Mouse (Mus musculus) brain, embryonic 18.5 days (tissue): ENCODE results near the gene Smim5.
"Not testable (repeated sequence)": the region's sequence is repeated elsewhere in the genome, so short reads cannot be mapped to it uniquely, and the experiment has no call there.

Source experiments
- DNase-seq: peaks from one replicate; pipeline ENCODE4 v3.0.0-alpha.2; 2012; ENCODE audit warnings: low read depth, low spot score

The Smim5 gene

GRCm38 (mm10) chr11:115899486-115900266 lies at the start of gene Smim5:
Smim5 (plus strand) TSS chr11:115899966.
- DNase-seq = no peak

- no peak for DNase-seq
Observed at GRCm38 (mm10) chr11:115854674-115855073, 45.1 kb upstream of the Smim5 start.

DNA sequence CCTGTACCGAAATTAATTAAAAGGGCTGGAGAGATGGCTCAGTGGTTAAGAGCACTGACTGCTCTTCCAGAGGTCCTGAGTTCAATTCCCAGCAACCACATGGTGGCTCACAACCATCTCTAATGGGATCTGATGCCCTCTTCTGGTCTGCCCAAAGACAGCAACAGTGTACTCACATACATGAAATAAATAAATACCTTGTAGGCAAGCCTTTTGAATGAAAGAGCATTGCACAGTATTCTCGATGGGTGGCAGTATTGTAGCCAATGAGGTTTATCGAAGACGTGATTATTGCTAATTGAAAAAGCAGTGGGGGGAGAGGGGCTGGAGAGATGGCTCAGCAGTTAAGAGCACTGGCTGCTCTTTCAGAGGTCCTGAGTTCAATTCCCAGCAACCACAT lies 42.6 kb upstream of the Smim5 start:
- not testable (repeated sequence) for DNase-seq

DNA sequence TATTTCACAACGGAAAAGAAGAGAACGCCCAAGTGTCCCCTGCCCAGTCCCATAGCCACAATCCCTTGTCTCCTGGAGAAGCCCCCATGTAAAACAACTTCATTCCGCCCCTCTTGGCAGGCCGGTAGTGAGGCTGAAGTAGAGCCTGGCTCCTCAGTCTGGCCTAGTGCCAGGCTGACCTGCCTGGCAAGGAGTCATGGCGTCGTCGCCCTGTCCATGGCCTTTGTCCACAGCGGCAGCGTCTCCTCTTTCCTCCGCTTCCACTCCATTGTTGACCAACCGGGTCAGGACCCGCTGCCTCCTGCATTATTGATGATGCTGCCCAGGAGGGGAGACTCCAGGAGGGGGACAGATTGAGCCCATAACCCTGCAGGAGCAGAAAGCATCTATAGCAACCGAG lies 41.8 kb upstream of the Smim5 start:
- DNase-seq = no peak

DNA sequence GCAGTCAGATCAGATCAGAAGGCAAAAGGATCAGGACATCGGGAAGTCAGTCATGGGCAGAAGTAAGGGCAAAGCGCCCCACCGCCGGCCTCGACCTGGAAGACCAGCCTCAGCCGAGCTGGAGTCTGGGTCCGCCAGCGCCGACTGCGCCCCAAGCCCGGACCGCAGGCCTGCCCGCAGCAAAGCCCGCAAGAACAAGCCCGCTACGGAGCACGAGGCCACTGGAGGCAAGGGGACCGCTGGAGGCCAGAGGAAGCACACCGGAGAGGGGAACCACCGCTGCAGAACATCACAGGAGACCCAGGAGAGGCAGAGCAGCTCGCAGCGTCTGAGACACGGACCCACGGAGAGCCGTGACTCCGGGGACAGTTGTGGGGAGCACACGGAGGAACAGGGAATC lies 41.4 kb upstream of the Smim5 start, which contains the start of gene Myo15b:
Myo15b (plus strand) TSS at position 53 of the 400 bp plus-strand sequence.
- DNase-seq = no peak

GRCm38 (mm10) chr11:115859143-115859945 lies 40.4 kb upstream of the Smim5 start:
- peak; percentile 34 for DNase-seq

- no peak for DNase-seq
Observed at GRCm38 (mm10) chr11:115863895-115864294, 35.9 kb upstream of the Smim5 start.

GRCm38 (mm10) chr11:115869393-115869792 lies 30.4 kb upstream of the Smim5 start:
- DNase-seq = no peak

- DNase-seq = no peak
Observed at GRCm38 (mm10) chr11:115872437-115872836, 27.3 kb upstream of the Smim5 start.

DNA sequence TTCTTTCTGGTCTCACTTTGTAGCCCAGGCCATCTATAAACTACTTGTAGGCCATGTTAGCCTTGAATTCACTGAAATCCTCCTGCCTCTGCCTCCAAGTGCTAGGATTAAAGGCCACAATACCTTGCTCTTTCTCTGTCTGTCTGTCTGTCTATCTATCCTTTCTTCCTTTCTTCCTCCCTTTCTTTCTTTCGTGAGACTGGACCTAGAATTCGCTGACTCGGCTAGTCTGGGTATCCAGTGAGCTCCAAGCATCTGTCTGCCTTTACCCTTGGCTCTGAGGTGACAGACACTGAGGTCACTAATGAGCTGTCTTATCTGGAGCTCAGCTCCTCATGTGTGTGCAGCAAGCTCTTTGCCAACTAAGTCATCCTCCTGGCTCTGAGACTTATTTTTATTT lies 23.8 kb upstream of the Smim5 start:
- no peak for DNase-seq

DNA sequence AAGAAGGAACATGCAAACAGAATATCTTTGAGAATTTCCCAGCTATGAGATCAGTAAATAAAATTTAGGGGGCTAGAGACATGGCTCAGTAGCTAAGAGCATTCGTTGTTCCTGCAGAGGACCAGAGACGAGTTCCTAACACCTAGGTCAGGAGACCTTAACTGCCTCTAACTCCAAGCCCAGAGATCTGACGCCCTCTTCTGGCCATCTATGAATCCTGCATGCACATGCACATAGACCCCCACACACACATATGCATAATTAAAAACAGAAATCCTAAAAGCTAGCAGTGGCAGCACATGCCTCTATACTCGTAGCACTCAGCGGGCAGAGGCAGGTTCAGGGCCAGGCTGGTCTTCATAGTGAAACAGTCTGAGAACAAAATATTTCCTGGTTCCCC lies 23.3 kb upstream of the Smim5 start:
- no peak for DNase-seq

DNA sequence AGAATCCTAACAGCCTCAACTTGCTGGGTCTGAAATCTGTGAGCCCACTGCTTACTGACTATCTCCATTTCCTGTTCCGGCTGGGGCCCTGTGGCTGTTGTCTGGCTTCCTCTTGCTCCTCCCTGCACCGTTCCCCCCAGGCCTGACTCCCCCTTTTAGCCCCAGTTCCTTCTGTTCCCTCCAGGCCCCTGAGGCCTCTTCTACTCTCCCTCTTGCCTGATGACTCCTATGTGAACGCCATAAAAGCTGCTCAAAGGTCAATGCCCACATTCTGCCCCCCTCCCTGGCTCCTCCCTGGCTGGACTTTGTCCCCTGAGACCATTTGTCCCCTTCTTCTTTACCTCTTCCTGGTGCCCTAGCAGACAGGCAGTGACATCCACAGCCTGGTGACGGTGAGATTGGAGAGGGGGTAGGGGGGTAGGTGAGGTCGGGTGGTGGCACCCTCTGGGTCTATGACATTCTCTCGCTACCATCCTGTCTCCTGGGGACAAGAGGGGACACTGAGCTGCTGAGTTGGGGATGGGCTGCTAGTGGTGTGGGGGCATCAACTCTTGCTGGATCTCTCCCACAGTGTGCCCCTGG lies 22.5 kb upstream of the Smim5 start:
- no peak for DNase-seq

DNA sequence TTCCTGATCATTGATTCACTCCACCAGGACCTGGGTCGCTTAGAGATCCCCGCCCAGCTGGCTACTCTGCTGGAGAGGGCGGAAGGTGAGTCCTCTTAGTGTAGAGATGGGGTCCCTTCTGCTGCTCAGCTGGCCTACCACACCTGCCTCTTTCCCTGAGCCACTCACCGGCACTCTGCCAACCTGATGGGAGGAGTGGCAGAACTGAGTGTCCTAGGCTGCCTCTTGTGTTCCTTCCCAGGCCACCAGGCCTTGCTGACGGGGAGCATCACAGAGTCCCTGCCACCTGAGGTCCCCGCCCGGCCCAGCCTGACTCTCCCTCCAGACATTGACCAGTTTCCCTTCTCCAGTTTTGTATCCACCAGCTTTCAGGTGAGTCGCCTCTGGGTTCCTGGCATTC lies 21.7 kb upstream of the Smim5 start:
- no peak for DNase-seq

GRCm38 (mm10) chr11:115881002-115881401 lies 18.8 kb upstream of the Smim5 start:
- no peak for DNase-seq

DNA sequence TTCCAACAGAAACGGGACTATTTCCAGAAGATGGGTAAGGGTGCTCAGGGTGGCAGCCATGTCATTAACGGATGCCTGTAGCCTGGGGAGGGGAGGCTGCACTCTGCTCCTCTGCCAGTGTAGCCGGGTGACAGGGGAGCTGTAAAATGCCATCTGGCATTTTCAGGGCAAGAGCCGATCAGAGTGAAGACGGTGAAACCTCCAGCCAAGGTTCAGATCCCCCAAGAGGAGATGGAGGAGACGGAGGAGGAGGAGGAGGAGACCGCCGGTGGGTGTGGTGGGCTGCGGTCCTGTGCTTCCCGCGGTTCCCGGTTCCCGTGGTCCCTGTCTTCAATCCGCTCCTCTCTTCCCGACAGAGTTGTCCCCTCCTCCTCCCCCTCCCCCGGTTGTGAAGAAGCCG lies 16.5 kb upstream of the Smim5 start:
- DNase-seq = no peak

GRCm38 (mm10) chr11:115884361-115884760 lies 15.4 kb upstream of the Smim5 start:
- DNase-seq = no peak

DNA sequence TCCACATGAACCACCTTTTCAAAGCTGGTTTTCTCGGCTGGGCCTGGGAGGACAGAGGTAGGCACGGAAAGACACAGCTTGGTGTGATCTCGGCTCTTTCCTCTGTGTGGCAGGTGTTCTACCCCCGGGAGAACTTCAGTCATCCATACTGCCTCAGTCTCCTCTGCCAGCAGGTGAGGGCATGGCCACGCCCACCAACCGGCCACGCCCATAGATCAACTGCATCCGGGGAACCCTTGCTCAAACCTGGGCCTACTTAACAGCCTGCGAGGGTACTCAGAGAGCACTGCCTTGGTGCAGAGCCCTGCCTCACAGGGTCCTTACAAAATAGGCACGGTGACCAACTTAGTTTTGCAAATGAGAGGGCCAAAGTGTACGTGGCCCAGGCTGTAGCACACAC lies 14.5 kb upstream of the Smim5 start:
- DNase-seq = no peak

GRCm38 (mm10) chr11:115886446-115886845 lies 13.3 kb upstream of the Smim5 start:
- DNase-seq = no peak

DNA sequence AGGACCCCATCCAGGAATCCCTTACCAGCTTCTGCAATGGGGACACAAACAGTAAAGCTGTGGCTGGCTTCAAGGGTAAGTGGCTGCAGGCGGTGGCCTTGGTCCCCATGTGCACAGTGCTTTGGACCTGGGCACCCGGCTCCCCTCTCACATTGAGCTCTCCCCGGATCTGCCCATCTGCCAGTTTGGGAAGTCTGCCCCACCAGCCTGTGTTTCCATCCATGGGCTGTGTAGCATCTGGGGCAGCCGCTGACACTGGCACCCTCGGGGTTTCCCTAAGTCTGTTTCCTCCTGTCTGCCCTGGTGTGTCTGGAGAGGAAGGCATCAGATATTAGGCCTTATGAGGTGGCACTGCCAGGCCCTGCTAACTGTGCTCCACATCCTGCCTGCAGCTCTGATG lies 11.7 kb upstream of the Smim5 start:
- no peak for DNase-seq

GRCm38 (mm10) chr11:115889159-115889558 lies 10.6 kb upstream of the Smim5 start:
- DNase-seq = no peak

DNA sequence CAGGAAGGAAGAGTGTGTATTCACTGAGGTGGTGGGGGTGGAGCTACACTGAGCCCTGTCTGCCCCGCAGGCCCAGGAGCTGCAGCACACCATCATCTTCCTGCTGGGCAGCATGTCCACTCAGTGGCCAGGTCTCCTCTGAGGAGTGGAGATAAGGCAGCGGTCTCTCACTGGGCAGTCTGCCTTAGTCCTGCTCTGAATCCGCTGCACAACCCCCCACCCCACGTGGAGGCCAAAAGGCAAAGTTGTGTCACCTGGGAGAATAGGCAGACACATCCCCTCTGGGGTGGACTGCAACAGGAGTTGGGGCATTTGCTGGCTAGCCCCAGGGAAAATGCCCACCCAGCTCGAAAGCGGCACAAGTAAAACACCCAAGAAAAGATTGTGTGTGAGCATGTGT lies 7.6 kb upstream of the Smim5 start:
- DNase-seq = no peak

DNA sequence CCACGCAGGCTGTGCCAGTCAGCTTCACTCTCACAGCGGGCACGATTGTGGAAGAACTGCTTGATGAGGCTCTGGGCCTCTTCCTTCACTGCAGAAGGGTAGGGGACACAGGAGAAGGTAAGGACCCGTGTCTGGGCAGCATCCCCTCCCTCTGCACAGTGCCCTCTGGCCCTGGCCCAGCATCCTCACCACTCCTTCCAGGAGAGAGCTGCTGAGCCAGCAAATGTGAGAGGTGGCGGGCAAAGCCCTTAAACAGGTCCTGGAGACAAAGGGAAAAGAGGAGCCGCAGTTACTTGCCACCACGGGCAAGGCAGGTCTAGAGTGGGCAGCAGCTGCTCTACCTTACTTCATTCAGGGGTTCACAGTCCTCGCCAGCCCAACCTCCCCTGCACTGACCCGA lies 6.7 kb upstream of the Smim5 start:
- DNase-seq = no peak
